Mouse (Mus musculus): ENCODE results near the gene Sowaha. TPM values are rescaled to one million over a fixed set of nuclear protein-coding genes. Genes with fewer than 3 reads are reported as not detected.
A peak's percentile ranks its signal among the peaks of the same experiment; 100 is the strongest.

Sowaha gene
- 0.06 and 0.25 TPM in 2 replicates for polyA plus RNA-seq (2014; fragmentation: Nextera tagmentation; extraction: Ambion mirVana)

GRCm38 (mm10) chr11:53479783-53480301 is at the start of gene Sowaha, which contains the start of gene Gm9945:
TSS of gene Sowaha (minus strand) at chr11:53480274.
TSS of gene Gm9945 (plus strand) at chr11:53480166.
- Histone ChIP-seq H3K9ac (ENCODE audit: low read depth, low read length) (0 out of 2 replicates have a peak within 1 kb of the TSS, but pooled peaks have one; percentile 19), H3K36me3 (ENCODE audit: control insufficient read depth, insufficient read depth, low read length) (no peaks in the 10 kb centered on the region), H3K4me1 (replicated peaks; ENCODE audit: control insufficient read depth, insufficient read depth, low read length) (peaks cover 11% of the 10 kb centered on the region), H3K9me3 (ENCODE audit: control insufficient read depth, low read length) (no peaks in the 10 kb centered on the region), H3K27me3 (ENCODE audit: control insufficient read depth, insufficient read depth, low read length) (peaks cover 60% of the 10 kb centered on the region), H3K27ac (ENCODE audit: low read depth, low read length) (no peak within 1 kb of the TSS), H3K4me3 (ENCODE audit: low read depth, low read length) (peak within 1 kb of the TSS; percentile 39), H3K4me2 (replicated peaks; ENCODE audit: low read depth, low read length) (peak within 1 kb of the TSS; percentile 55)
- DNase-seq (ENCODE audit: low spot score) (no peak), ATAC-seq (ENCODE audit: low FRiP score) (no peak)
- 3% methylated on average over 40 of the region's 40 CpGs for WGBS

- no peak overlapping the region for H3K27ac ChIP-seq (ENCODE audit: low read depth, low read length)
- no peaks in the 10 kb centered on the region for H3K27me3 ChIP-seq (ENCODE audit: control insufficient read depth, insufficient read depth, low read length)
- no peak overlapping the region for H3K4me3 ChIP-seq (ENCODE audit: low read depth, low read length)
- H3K4me1 ChIP-seq (replicated peaks; ENCODE audit: control insufficient read depth, insufficient read depth, low read length) = no peaks in the 10 kb centered on the region
- no peaks in the 10 kb centered on the region; the same call in 1 of the 2 replicates for H3K36me3 ChIP-seq (ENCODE audit: control insufficient read depth, insufficient read depth, low read length)
- DNase-seq (ENCODE audit: low spot score) (no peak), ATAC-seq (ENCODE audit: low FRiP score) (no peak)
- no peak overlapping the region for H3K9ac ChIP-seq (ENCODE audit: low read depth, low read length)
- no peak overlapping the region for H3K4me2 ChIP-seq (replicated peaks; ENCODE audit: low read depth, low read length)
- 75% methylated on average over 6 of the region's 6 CpGs for WGBS
- H3K9me3 ChIP-seq (ENCODE audit: control insufficient read depth, low read length) = no peaks in the 10 kb centered on the region
These were observed 49.1 kb upstream of the Sowaha start for GRCm38 (mm10) chr11:53529253-53529557.

GRCm38 (mm10) chr11:53528397-53529252 is 48.6 kb upstream of the Sowaha start:
- Histone ChIP-seq H3K36me3 (ENCODE audit: control insufficient read depth, insufficient read depth, low read length) (no peaks in the 10 kb centered on the region), H3K9me3 (ENCODE audit: control insufficient read depth, low read length) (no peaks in the 10 kb centered on the region), H3K4me1 (replicated peaks; ENCODE audit: control insufficient read depth, insufficient read depth, low read length) (no peaks in the 10 kb centered on the region), H3K27me3 (ENCODE audit: control insufficient read depth, insufficient read depth, low read length) (no peaks in the 10 kb centered on the region), H3K4me3 (ENCODE audit: low read depth, low read length) (no peak overlapping the region), H3K4me2 (replicated peaks; ENCODE audit: low read depth, low read length) (no peak overlapping the region), H3K9ac (ENCODE audit: low read depth, low read length) (no peak overlapping the region), H3K27ac (ENCODE audit: low read depth, low read length) (no peak overlapping the region)
- ATAC-seq (ENCODE audit: low FRiP score) (no peak), DNase-seq (ENCODE audit: low spot score) (no peak)
- WGBS = 78% methylated on average over 9 of the region's 9 CpGs

GRCm38 (mm10) chr11:53525461-53525860 is 45.4 kb upstream of the Sowaha start:
- Histone ChIP-seq H3K9ac (ENCODE audit: low read depth, low read length) (no peak overlapping the region), H3K4me2 (replicated peaks; ENCODE audit: low read depth, low read length) (no peak overlapping the region), H3K27ac (ENCODE audit: low read depth, low read length) (no peak overlapping the region), H3K4me1 (replicated peaks; ENCODE audit: control insufficient read depth, insufficient read depth, low read length) (peaks cover 2% of the 10 kb centered on the region), H3K9me3 (ENCODE audit: control insufficient read depth, low read length) (no peaks in the 10 kb centered on the region), H3K27me3 (ENCODE audit: control insufficient read depth, insufficient read depth, low read length) (no peaks in the 10 kb centered on the region; the same call in none of the 2 replicates), H3K4me3 (ENCODE audit: low read depth, low read length) (no peak overlapping the region), H3K36me3 (ENCODE audit: control insufficient read depth, insufficient read depth, low read length) (no peaks in the 10 kb centered on the region)
- DNase-seq (ENCODE audit: low spot score) = no peak
- ATAC-seq (ENCODE audit: low FRiP score) = no peak
- 49% methylated on average over 4 of the region's 4 CpGs for WGBS

GRCm38 (mm10) chr11:53524905-53525304 is 44.8 kb upstream of the Sowaha start:
- H3K9ac ChIP-seq (ENCODE audit: low read depth, low read length) = no peak overlapping the region
- no peak overlapping the region for H3K4me3 ChIP-seq (ENCODE audit: low read depth, low read length)
- peaks cover 3% of the 10 kb centered on the region for H3K4me1 ChIP-seq (replicated peaks; ENCODE audit: control insufficient read depth, insufficient read depth, low read length)
- no peaks in the 10 kb centered on the region for H3K9me3 ChIP-seq (ENCODE audit: control insufficient read depth, low read length)
- H3K27ac ChIP-seq (ENCODE audit: low read depth, low read length) = no peak overlapping the region
- H3K36me3 ChIP-seq (ENCODE audit: control insufficient read depth, insufficient read depth, low read length) = no peaks in the 10 kb centered on the region
- peaks cover under 1% of the 10 kb centered on the region for H3K27me3 ChIP-seq (ENCODE audit: control insufficient read depth, insufficient read depth, low read length)
- ATAC-seq (ENCODE audit: low FRiP score) (no peak), DNase-seq (ENCODE audit: low spot score) (no peak)
- 70% methylated on average over 6 of the region's 6 CpGs for WGBS
- H3K4me2 ChIP-seq (replicated peaks; ENCODE audit: low read depth, low read length) = no peak overlapping the region

- Histone ChIP-seq H3K4me1 (replicated peaks; ENCODE audit: control insufficient read depth, insufficient read depth, low read length) (peaks cover 3% of the 10 kb centered on the region), H3K27me3 (ENCODE audit: control insufficient read depth, insufficient read depth, low read length) (peaks cover 6% of the 10 kb centered on the region), H3K4me3 (ENCODE audit: low read depth, low read length) (no peak overlapping the region), H3K9ac (ENCODE audit: low read depth, low read length) (no peak overlapping the region), H3K27ac (ENCODE audit: low read depth, low read length) (no peak overlapping the region), H3K4me2 (replicated peaks; ENCODE audit: low read depth, low read length) (no peak overlapping the region), H3K9me3 (ENCODE audit: control insufficient read depth, low read length) (no peaks in the 10 kb centered on the region), H3K36me3 (ENCODE audit: control insufficient read depth, insufficient read depth, low read length) (no peaks in the 10 kb centered on the region)
- DNase-seq (ENCODE audit: low spot score) (no peak), ATAC-seq (ENCODE audit: low FRiP score) (no peak)
- WGBS = 80% methylated on average over 14 of the region's 14 CpGs
These were observed 43.7 kb upstream of the Sowaha start for GRCm38 (mm10) chr11:53523545-53524405.

- ATAC-seq (ENCODE audit: low FRiP score) (no peak), DNase-seq (ENCODE audit: low spot score) (no peak)
- Histone ChIP-seq H3K9me3 (ENCODE audit: control insufficient read depth, low read length) (no peaks in the 10 kb centered on the region), H3K36me3 (ENCODE audit: control insufficient read depth, insufficient read depth, low read length) (no peaks in the 10 kb centered on the region), H3K27me3 (ENCODE audit: control insufficient read depth, insufficient read depth, low read length) (peaks cover 14% of the 10 kb centered on the region), H3K9ac (ENCODE audit: low read depth, low read length) (no peak overlapping the region), H3K27ac (ENCODE audit: low read depth, low read length) (no peak overlapping the region), H3K4me2 (replicated peaks; ENCODE audit: low read depth, low read length) (no peak overlapping the region), H3K4me1 (replicated peaks; ENCODE audit: control insufficient read depth, insufficient read depth, low read length) (peaks cover 3% of the 10 kb centered on the region), H3K4me3 (ENCODE audit: low read depth, low read length) (no peak overlapping the region)
- 67% methylated on average over 9 of the region's 9 CpGs for WGBS
These were observed 42.9 kb upstream of the Sowaha start for GRCm38 (mm10) chr11:53522930-53523329.

GRCm38 (mm10) chr11:53522362-53522761 is 42.3 kb upstream of the Sowaha start:
- Histone ChIP-seq H3K36me3 (ENCODE audit: control insufficient read depth, insufficient read depth, low read length) (no peaks in the 10 kb centered on the region), H3K9me3 (ENCODE audit: control insufficient read depth, low read length) (no peaks in the 10 kb centered on the region), H3K27ac (ENCODE audit: low read depth, low read length) (no peak overlapping the region), H3K27me3 (ENCODE audit: control insufficient read depth, insufficient read depth, low read length) (peaks cover 15% of the 10 kb centered on the region), H3K9ac (ENCODE audit: low read depth, low read length) (no peak overlapping the region), H3K4me2 (replicated peaks; ENCODE audit: low read depth, low read length) (no peak overlapping the region), H3K4me1 (replicated peaks; ENCODE audit: control insufficient read depth, insufficient read depth, low read length) (peaks cover 3% of the 10 kb centered on the region), H3K4me3 (ENCODE audit: low read depth, low read length) (no peak overlapping the region)
- WGBS = 99% methylated on average over 3 of the region's 3 CpGs
- no peak for DNase-seq (ENCODE audit: low spot score)
- no peak for ATAC-seq (ENCODE audit: low FRiP score)
